Mouse (Mus musculus): ENCODE data around the gene Ephb4. TPM values are rescaled to one million over a fixed set of nuclear protein-coding genes. Genes with fewer than 3 reads are reported as not detected.

Gene Ephb4
- polyA plus RNA-seq, 1 experiment from 2014 or later, result 71.2 TPM

GRCm38 (mm10) chr5:137358382-137358781 is 8.5 kb downstream of the Ephb4 start:
- ATAC-seq (ENCODE audit: insufficient number of reproducible peaks, low FRiP score, low TSS enrichment, low read depth), result no peak

GRCm38 (mm10) chr5:137369665-137370064 is 19.8 kb downstream of the Ephb4 start:
- DNase-seq (ENCODE audit: low spot score), result no peak
- H3K27ac ChIP-seq (replicated peaks; ENCODE audit: low read depth, low read length), result no peak overlapping the region
- ATAC-seq (ENCODE audit: insufficient number of reproducible peaks, low FRiP score, low TSS enrichment, low read depth), result no peak
- H3K9me3 ChIP-seq (ENCODE audit: control insufficient read depth, low read length), result no peaks in the 10 kb centered on the region
- H3K4me2 ChIP-seq (ENCODE audit: low read depth, severe bottlenecking), result no peak overlapping the region
- H3K27me3 ChIP-seq (ENCODE audit: control insufficient read depth, insufficient read depth, low read length), result no peaks in the 10 kb centered on the region
- WGBS, result 96% methylated on average over 10 of the region's 11 CpGs
- H3K4me3 ChIP-seq (ENCODE audit: low read depth, low read length), result no peak overlapping the region
- no peaks in the 10 kb centered on the region for H3K4me1 ChIP-seq (ENCODE audit: control insufficient read depth, insufficient read depth, low read length)
- no peak overlapping the region for H3K9ac ChIP-seq (ENCODE audit: low read length)
- H3K36me3 ChIP-seq (ENCODE audit: control insufficient read depth, insufficient read depth, low read length), result peaks cover 63% of the 10 kb centered on the region

More at GRCm38 (mm10) chr5:137358382-137358781, 8.5 kb downstream of the Ephb4 start:
- Histone ChIP-seq H3K9me3 (ENCODE audit: control insufficient read depth, low read length) (no peaks in the 10 kb centered on the region), H3K4me3 (ENCODE audit: low read depth, low read length) (no peak overlapping the region), H3K4me2 (ENCODE audit: low read depth, severe bottlenecking) (no peak overlapping the region), H3K27ac (replicated peaks; ENCODE audit: low read depth, low read length) (no peak overlapping the region), H3K27me3 (ENCODE audit: control insufficient read depth, insufficient read depth, low read length) (no peaks in the 10 kb centered on the region), H3K4me1 (ENCODE audit: control insufficient read depth, insufficient read depth, low read length) (peaks cover 8% of the 10 kb centered on the region), H3K36me3 (ENCODE audit: control insufficient read depth, insufficient read depth, low read length) (peaks cover 53% of the 10 kb centered on the region), H3K9ac (ENCODE audit: low read length) (no peak overlapping the region)
- WGBS, result 43% methylated on average over 7 of the region's 7 CpGs
- no peak for DNase-seq (ENCODE audit: low spot score)

- ATAC-seq (ENCODE audit: insufficient number of reproducible peaks, low FRiP score, low TSS enrichment, low read depth), result no peak
- H3K4me3 ChIP-seq (ENCODE audit: low read depth, low read length), result no peak overlapping the region
- no peaks in the 10 kb centered on the region for H3K9me3 ChIP-seq (ENCODE audit: control insufficient read depth, low read length)
- peaks cover 45% of the 10 kb centered on the region for H3K36me3 ChIP-seq (ENCODE audit: control insufficient read depth, insufficient read depth, low read length)
- no peak for DNase-seq (ENCODE audit: low spot score)
- H3K9ac ChIP-seq (ENCODE audit: low read length), result no peak overlapping the region
- 89% methylated on average over 12 of the region's 12 CpGs for WGBS
- no peak overlapping the region for H3K4me2 ChIP-seq (ENCODE audit: low read depth, severe bottlenecking)
- no peak overlapping the region for H3K27ac ChIP-seq (replicated peaks; ENCODE audit: low read depth, low read length)
- no peaks in the 10 kb centered on the region for H3K27me3 ChIP-seq (ENCODE audit: control insufficient read depth, insufficient read depth, low read length)
- H3K4me1 ChIP-seq (ENCODE audit: control insufficient read depth, insufficient read depth, low read length), result 0 out of 2 replicates have a peak, but pooled peaks cover 2% of the 10 kb centered on the region
Observed at GRCm38 (mm10) chr5:137373371-137373950, 23.6 kb downstream of the Ephb4 start.

- 0 out of 2 replicates have a peak, but pooled peaks cover 2% of the 10 kb centered on the region for H3K4me1 ChIP-seq (ENCODE audit: control insufficient read depth, insufficient read depth, low read length)
- DNase-seq (ENCODE audit: low spot score) (no peak), ATAC-seq (ENCODE audit: insufficient number of reproducible peaks, low FRiP score, low TSS enrichment, low read depth) (no peak)
- 72% methylated on average over 4 of the region's 4 CpGs for WGBS
- no peaks in the 10 kb centered on the region for H3K9me3 ChIP-seq (ENCODE audit: control insufficient read depth, low read length)
- H3K4me3 ChIP-seq (ENCODE audit: low read depth, low read length), result no peak overlapping the region
- H3K9ac ChIP-seq (ENCODE audit: low read length), result no peak overlapping the region
- no peaks in the 10 kb centered on the region for H3K27me3 ChIP-seq (ENCODE audit: control insufficient read depth, insufficient read depth, low read length)
- peaks cover 41% of the 10 kb centered on the region for H3K36me3 ChIP-seq (ENCODE audit: control insufficient read depth, insufficient read depth, low read length)
- no peak overlapping the region for H3K4me2 ChIP-seq (ENCODE audit: low read depth, severe bottlenecking)
- H3K27ac ChIP-seq (replicated peaks; ENCODE audit: low read depth, low read length), result no peak overlapping the region
Observed at GRCm38 (mm10) chr5:137374521-137375080, 24.7 kb downstream of the Ephb4 start.

GRCm38 (mm10) chr5:137375627-137376026 is 25.7 kb downstream of the Ephb4 start:
- 73% methylated on average over 2 of the region's 2 CpGs for WGBS
- Histone ChIP-seq H3K9me3 (ENCODE audit: control insufficient read depth, low read length) (no peaks in the 10 kb centered on the region), H3K4me2 (ENCODE audit: low read depth, severe bottlenecking) (no peak overlapping the region), H3K9ac (ENCODE audit: low read length) (no peak overlapping the region), H3K27ac (replicated peaks; ENCODE audit: low read depth, low read length) (no peak overlapping the region), H3K4me1 (ENCODE audit: control insufficient read depth, insufficient read depth, low read length) (0 out of 2 replicates have a peak, but pooled peaks cover 2% of the 10 kb centered on the region), H3K27me3 (ENCODE audit: control insufficient read depth, insufficient read depth, low read length) (no peaks in the 10 kb centered on the region), H3K4me3 (ENCODE audit: low read depth, low read length) (no peak overlapping the region), H3K36me3 (ENCODE audit: control insufficient read depth, insufficient read depth, low read length) (peaks cover 34% of the 10 kb centered on the region)
- DNase-seq (ENCODE audit: low spot score), result no peak
- ATAC-seq (ENCODE audit: insufficient number of reproducible peaks, low FRiP score, low TSS enrichment, low read depth), result no peak

- DNase-seq (ENCODE audit: low spot score), result peak; percentile 47
- no peak for ATAC-seq (ENCODE audit: insufficient number of reproducible peaks, low FRiP score, low TSS enrichment, low read depth)
- Histone ChIP-seq H3K27me3 (ENCODE audit: control insufficient read depth, insufficient read depth, low read length) (no peaks in the 10 kb centered on the region), H3K36me3 (ENCODE audit: control insufficient read depth, insufficient read depth, low read length) (peaks cover 28% of the 10 kb centered on the region), H3K9ac (ENCODE audit: low read length) (no peak overlapping the region), H3K9me3 (ENCODE audit: control insufficient read depth, low read length) (no peaks in the 10 kb centered on the region), H3K4me1 (ENCODE audit: control insufficient read depth, insufficient read depth, low read length) (0 out of 2 replicates have a peak, but pooled peaks cover 2% of the 10 kb centered on the region), H3K4me2 (ENCODE audit: low read depth, severe bottlenecking) (no peak overlapping the region), H3K27ac (replicated peaks; ENCODE audit: low read depth, low read length) (no peak overlapping the region), H3K4me3 (ENCODE audit: low read depth, low read length) (no peak overlapping the region)
- WGBS, result 41% methylated on average over 7 of the region's 7 CpGs
Observed at GRCm38 (mm10) chr5:137376198-137376597, 26.3 kb downstream of the Ephb4 start.

GRCm38 (mm10) chr5:137376722-137377121 is 26.8 kb downstream of the Ephb4 start:
- ATAC-seq (ENCODE audit: insufficient number of reproducible peaks, low FRiP score, low TSS enrichment, low read depth) (peak; percentile 15), DNase-seq (ENCODE audit: low spot score) (peak; percentile 45)

GRCm38 (mm10) chr5:137377176-137377575 is 27.3 kb downstream of the Ephb4 start:
- 0 out of 2 replicates have a peak, but pooled peaks have one; percentile 2 for ATAC-seq (ENCODE audit: insufficient number of reproducible peaks, low FRiP score, low TSS enrichment, low read depth)
- H3K27ac ChIP-seq (replicated peaks; ENCODE audit: low read depth, low read length), result no peak overlapping the region
- H3K27me3 ChIP-seq (ENCODE audit: control insufficient read depth, insufficient read depth, low read length), result no peaks in the 10 kb centered on the region
- DNase-seq (ENCODE audit: low spot score), result peak; percentile 64
- 0 out of 2 replicates have a peak, but pooled peaks cover 2% of the 10 kb centered on the region for H3K4me1 ChIP-seq (ENCODE audit: control insufficient read depth, insufficient read depth, low read length)
- WGBS, result 42% methylated on average over 11 of the region's 11 CpGs
- peaks cover 19% of the 10 kb centered on the region for H3K36me3 ChIP-seq (ENCODE audit: control insufficient read depth, insufficient read depth, low read length)
- peak overlapping the region; percentile 18; the same call in 1 of the 2 replicates for H3K4me2 ChIP-seq (ENCODE audit: low read depth, severe bottlenecking)
- no peak overlapping the region for H3K4me3 ChIP-seq (ENCODE audit: low read depth, low read length)
- no peaks in the 10 kb centered on the region for H3K9me3 ChIP-seq (ENCODE audit: control insufficient read depth, low read length)
- no peak overlapping the region for H3K9ac ChIP-seq (ENCODE audit: low read length)

More at GRCm38 (mm10) chr5:137376722-137377121, 26.8 kb downstream of the Ephb4 start:
- no peak overlapping the region for H3K27ac ChIP-seq (replicated peaks; ENCODE audit: low read depth, low read length)
- no peak overlapping the region for H3K4me2 ChIP-seq (ENCODE audit: low read depth, severe bottlenecking)
- 0 out of 2 replicates have a peak, but pooled peaks cover 2% of the 10 kb centered on the region for H3K4me1 ChIP-seq (ENCODE audit: control insufficient read depth, insufficient read depth, low read length)
- no peak overlapping the region for H3K4me3 ChIP-seq (ENCODE audit: low read depth, low read length)
- WGBS, result 51% methylated on average over 9 of the region's 9 CpGs
- no peaks in the 10 kb centered on the region for H3K9me3 ChIP-seq (ENCODE audit: control insufficient read depth, low read length)
- H3K9ac ChIP-seq (ENCODE audit: low read length), result no peak overlapping the region
- H3K36me3 ChIP-seq (ENCODE audit: control insufficient read depth, insufficient read depth, low read length), result peaks cover 24% of the 10 kb centered on the region
- no peaks in the 10 kb centered on the region for H3K27me3 ChIP-seq (ENCODE audit: control insufficient read depth, insufficient read depth, low read length)

Measured in limb, embryonic 11.5 days (tissue).